Mouse (Mus musculus): Measurements from ENCODE around the gene Arhgef3. TPM values are rescaled to one million over a fixed set of nuclear protein-coding genes. Genes with fewer than 3 reads are reported as not detected.
A peak's percentile ranks its signal among the peaks of the same experiment; 100 is the strongest.

Arhgef3 gene
- polyA plus RNA-seq, 1 experiment = 17.3 TPM

GRCm38 (mm10) chr14:27361514-27361913, 246.8 kb downstream of the Arhgef3 start:
- no peak overlapping the region for H3K27ac ChIP-seq (ENCODE audit: insufficient read depth, low read depth, low read length)
- WGBS = 73% methylated on average over 4 of the region's 4 CpGs
- H3K4me3 ChIP-seq (ENCODE audit: insufficient read depth, low read depth, low read length) = no peak overlapping the region
- H3K4me1 ChIP-seq (ENCODE audit: control insufficient read depth, insufficient read depth, low read length) = peaks cover 7% of the 10 kb centered on the region
- TF ChIP-seq POLR2A (IDR thresholded peaks at IDR 0.05; ENCODE audit: low read depth, low read length) (no peak), CTCF (conservative IDR thresholded peaks at IDR 0.05; ENCODE audit: insufficient read depth, insufficient read length, low read depth, low read length) (no peak)
- no peaks in the 10 kb centered on the region for H3K36me3 ChIP-seq (ENCODE audit: control insufficient read depth, insufficient read depth, low read length)
- DNase-seq = no peak
- H3K27me3 ChIP-seq (replicated peaks; ENCODE audit: control insufficient read depth, insufficient read depth, low read length) = no peaks in the 10 kb centered on the region

DNA sequence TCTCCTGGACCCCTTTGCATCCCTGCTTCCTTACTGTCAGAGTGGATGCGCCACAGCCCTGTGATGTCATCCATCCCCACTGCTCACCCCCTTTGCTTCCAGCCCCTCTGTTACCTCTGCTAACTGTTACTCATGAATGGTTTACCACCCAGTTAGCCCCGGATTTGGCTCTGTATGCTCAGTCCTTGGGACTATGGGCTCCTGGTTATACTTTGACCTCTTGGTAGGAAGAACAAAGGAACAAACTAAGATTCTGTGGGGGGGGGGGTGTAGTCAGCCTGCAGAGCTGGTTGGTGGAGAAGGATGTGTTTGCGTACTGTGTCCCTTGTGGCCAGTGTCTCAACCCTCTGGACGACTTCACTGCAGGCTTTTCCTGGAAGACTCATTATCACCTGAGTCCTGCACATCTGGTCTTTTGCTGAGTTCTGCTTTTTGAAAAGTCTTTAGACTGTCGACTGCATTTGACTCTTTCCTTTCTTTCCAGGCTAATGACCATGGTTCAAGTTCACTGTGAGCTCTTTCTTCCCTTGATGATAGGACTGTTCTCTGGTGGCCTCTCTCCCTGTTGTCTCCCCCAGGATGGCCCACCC, 250.1 kb downstream of the Arhgef3 start:
- peak; percentile 84 for DNase-seq
- H3K4me3 ChIP-seq (ENCODE audit: insufficient read depth, low read depth, low read length) = no peak overlapping the region
- no peak for TF ChIP-seq CTCF (conservative IDR thresholded peaks at IDR 0.05; ENCODE audit: insufficient read depth, insufficient read length, low read depth, low read length)
- TF ChIP-seq POLR2A (IDR thresholded peaks at IDR 0.05; ENCODE audit: low read depth, low read length) = no peak

GRCm38 (mm10) chr14:27367117-27367711, 252.5 kb downstream of the Arhgef3 start:
- WGBS = 52% methylated on average over 10 of the region's 10 CpGs
- TF ChIP-seq CTCF (conservative IDR thresholded peaks at IDR 0.05; ENCODE audit: insufficient read depth, insufficient read length, low read depth, low read length) (no peak), POLR2A (IDR thresholded peaks at IDR 0.05; ENCODE audit: low read depth, low read length) (no peak)
- Histone ChIP-seq H3K4me3 (ENCODE audit: insufficient read depth, low read depth, low read length) (no peak overlapping the region), H3K4me1 (ENCODE audit: control insufficient read depth, insufficient read depth, low read length) (peaks cover 33% of the 10 kb centered on the region), H3K27ac (ENCODE audit: insufficient read depth, low read depth, low read length) (peak overlapping the region; percentile 58), H3K27me3 (replicated peaks; ENCODE audit: control insufficient read depth, insufficient read depth, low read length) (no peaks in the 10 kb centered on the region), H3K36me3 (ENCODE audit: control insufficient read depth, insufficient read depth, low read length) (no peaks in the 10 kb centered on the region)
- DNase-seq = peak; percentile 73

More for the DNA sequence above, 250.1 kb downstream of the Arhgef3 start:
- 37% methylated on average over 5 of the region's 5 CpGs for WGBS
- no peaks in the 10 kb centered on the region for H3K27me3 ChIP-seq (replicated peaks; ENCODE audit: control insufficient read depth, insufficient read depth, low read length)
- H3K27ac ChIP-seq (ENCODE audit: insufficient read depth, low read depth, low read length) = peak overlapping the region; percentile 81
- H3K36me3 ChIP-seq (ENCODE audit: control insufficient read depth, insufficient read depth, low read length) = no peaks in the 10 kb centered on the region
- H3K4me1 ChIP-seq (ENCODE audit: control insufficient read depth, insufficient read depth, low read length) = peaks cover 33% of the 10 kb centered on the region

GRCm38 (mm10) chr14:27368619-27369018, 253.9 kb downstream of the Arhgef3 start:
- no peak overlapping the region for H3K4me3 ChIP-seq (ENCODE audit: insufficient read depth, low read depth, low read length)
- H3K4me1 ChIP-seq (ENCODE audit: control insufficient read depth, insufficient read depth, low read length) = peaks cover 33% of the 10 kb centered on the region
- 23% methylated on average over 4 of the region's 4 CpGs for WGBS
- H3K27ac ChIP-seq (ENCODE audit: insufficient read depth, low read depth, low read length) = peak overlapping the region; percentile 79
- no peaks in the 10 kb centered on the region for H3K36me3 ChIP-seq (ENCODE audit: control insufficient read depth, insufficient read depth, low read length)
- peak; percentile 85 for DNase-seq
- TF ChIP-seq CTCF (conservative IDR thresholded peaks at IDR 0.05; ENCODE audit: insufficient read depth, insufficient read length, low read depth, low read length) (no peak), POLR2A (IDR thresholded peaks at IDR 0.05; ENCODE audit: low read depth, low read length) (no peak)
- H3K27me3 ChIP-seq (replicated peaks; ENCODE audit: control insufficient read depth, insufficient read depth, low read length) = no peaks in the 10 kb centered on the region

GRCm38 (mm10) chr14:27369503-27369902, 254.8 kb downstream of the Arhgef3 start:
- Histone ChIP-seq H3K4me1 (ENCODE audit: control insufficient read depth, insufficient read depth, low read length) (peaks cover 31% of the 10 kb centered on the region), H3K36me3 (ENCODE audit: control insufficient read depth, insufficient read depth, low read length) (no peaks in the 10 kb centered on the region), H3K27me3 (replicated peaks; ENCODE audit: control insufficient read depth, insufficient read depth, low read length) (no peaks in the 10 kb centered on the region), H3K4me3 (ENCODE audit: insufficient read depth, low read depth, low read length) (no peak overlapping the region), H3K27ac (ENCODE audit: insufficient read depth, low read depth, low read length) (no peak overlapping the region)
- 92% methylated on average over 4 of the region's 4 CpGs for WGBS
- DNase-seq = no peak
- TF ChIP-seq POLR2A (IDR thresholded peaks at IDR 0.05; ENCODE audit: low read depth, low read length) (no peak), CTCF (conservative IDR thresholded peaks at IDR 0.05; ENCODE audit: insufficient read depth, insufficient read length, low read depth, low read length) (no peak)

- no peak for DNase-seq
- Histone ChIP-seq H3K27me3 (replicated peaks; ENCODE audit: control insufficient read depth, insufficient read depth, low read length) (no peaks in the 10 kb centered on the region), H3K27ac (ENCODE audit: insufficient read depth, low read depth, low read length) (no peak overlapping the region), H3K4me1 (ENCODE audit: control insufficient read depth, insufficient read depth, low read length) (peaks cover 24% of the 10 kb centered on the region), H3K4me3 (ENCODE audit: insufficient read depth, low read depth, low read length) (no peak overlapping the region), H3K36me3 (ENCODE audit: control insufficient read depth, insufficient read depth, low read length) (no peaks in the 10 kb centered on the region)
- 59% methylated on average over 8 of the region's 8 CpGs for WGBS
- TF ChIP-seq CTCF (conservative IDR thresholded peaks at IDR 0.05; ENCODE audit: insufficient read depth, insufficient read length, low read depth, low read length) (no peak), POLR2A (IDR thresholded peaks at IDR 0.05; ENCODE audit: low read depth, low read length) (no peak)
Measured at GRCm38 (mm10) chr14:27371669-27372076, 257.0 kb downstream of the Arhgef3 start.

DNA sequence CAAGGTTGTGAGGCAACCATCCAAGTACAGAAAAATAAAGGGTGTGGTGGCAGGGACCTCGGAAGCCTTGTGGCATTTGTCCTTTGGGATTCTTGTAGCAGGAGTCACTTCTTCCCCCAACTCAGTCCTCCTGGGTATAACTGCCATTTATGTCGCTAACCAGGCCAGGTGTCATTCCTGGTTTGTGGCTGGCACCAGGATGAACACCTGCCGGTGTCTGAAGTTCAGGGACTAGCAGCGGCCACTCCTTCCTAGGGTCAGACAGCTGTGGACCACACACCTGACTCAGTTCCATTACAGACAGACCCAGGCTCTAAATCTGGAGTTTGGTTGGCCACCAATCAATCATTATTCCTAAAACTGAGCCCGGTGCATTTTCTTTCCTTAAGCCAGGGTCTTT, 258.8 kb downstream of the Arhgef3 start:
- no peak for TF ChIP-seq POLR2A (IDR thresholded peaks at IDR 0.05; ENCODE audit: low read depth, low read length)
- no peak for TF ChIP-seq CTCF (conservative IDR thresholded peaks at IDR 0.05; ENCODE audit: insufficient read depth, insufficient read length, low read depth, low read length)
- Histone ChIP-seq H3K36me3 (ENCODE audit: control insufficient read depth, insufficient read depth, low read length) (no peaks in the 10 kb centered on the region), H3K27me3 (replicated peaks; ENCODE audit: control insufficient read depth, insufficient read depth, low read length) (no peaks in the 10 kb centered on the region), H3K27ac (ENCODE audit: insufficient read depth, low read depth, low read length) (no peak overlapping the region), H3K4me1 (ENCODE audit: control insufficient read depth, insufficient read depth, low read length) (peaks cover 6% of the 10 kb centered on the region), H3K4me3 (ENCODE audit: insufficient read depth, low read depth, low read length) (no peak overlapping the region)
- WGBS = 78% methylated on average over 5 of the region's 5 CpGs
- no peak for DNase-seq
